Mouse (Mus musculus): ENCODE measurements at regions not wholly inside any gene's neighbourhood (a gene's known extent, or its start where the extent isn't known, plus 50 kb on each side); places are given as distances from the start of the nearest gene placed in this dataset.

- H3K36me3 ChIP-seq (ENCODE audit: insufficient read depth, low read length) = no peaks in the 10 kb centered on the region
- no peak overlapping the region for H3K27ac ChIP-seq (ENCODE audit: low read depth, low read length)
- no peaks in the 10 kb centered on the region for H3K9me3 ChIP-seq (ENCODE audit: low read length)
- WGBS = 88% methylated on average over 4 of the region's 4 CpGs
- H3K4me3 ChIP-seq (ENCODE audit: low read depth, low read length) = no peak overlapping the region
- ATAC-seq (ENCODE audit: low FRiP score) (no peak), DNase-seq (ENCODE audit: low spot score) (no peak)
- no peak for TF ChIP-seq CTCF (IDR thresholded peaks at IDR 0.05)
- H3K4me2 ChIP-seq (ENCODE audit: low read depth, low read length, poor library complexity, severe bottlenecking) = no peak overlapping the region
- H3K4me1 ChIP-seq (ENCODE audit: insufficient read depth, low read length) = no peaks in the 10 kb centered on the region
- no peaks in the 10 kb centered on the region for H3K27me3 ChIP-seq (ENCODE audit: insufficient read depth, low read length)
- H3K9ac ChIP-seq (replicated peaks; ENCODE audit: low read length, poor library complexity, severe bottlenecking) = no peak overlapping the region
These were observed 154.7 kb upstream of the Id2 start for GRCm38 (mm10) chr12:25251411-25252171.

GRCm38 (mm10) chr12:25250881-25251280, 153.9 kb upstream of the Id2 start:
- Histone ChIP-seq H3K36me3 (ENCODE audit: insufficient read depth, low read length) (no peaks in the 10 kb centered on the region), H3K9ac (replicated peaks; ENCODE audit: low read length, poor library complexity, severe bottlenecking) (no peak overlapping the region), H3K27me3 (ENCODE audit: insufficient read depth, low read length) (no peaks in the 10 kb centered on the region), H3K27ac (ENCODE audit: low read depth, low read length) (no peak overlapping the region), H3K4me3 (ENCODE audit: low read depth, low read length) (no peak overlapping the region), H3K4me2 (ENCODE audit: low read depth, low read length, poor library complexity, severe bottlenecking) (no peak overlapping the region), H3K4me1 (ENCODE audit: insufficient read depth, low read length) (no peaks in the 10 kb centered on the region), H3K9me3 (ENCODE audit: low read length) (no peaks in the 10 kb centered on the region)
- WGBS = 34% methylated on average over 3 of the region's 3 CpGs
- no peak for TF ChIP-seq CTCF (IDR thresholded peaks at IDR 0.05)
- ATAC-seq (ENCODE audit: low FRiP score) (no peak), DNase-seq (ENCODE audit: low spot score) (no peak)

GRCm38 (mm10) chr12:25248681-25249366, 151.9 kb upstream of the Id2 start:
- ATAC-seq (ENCODE audit: low FRiP score) (no peak), DNase-seq (ENCODE audit: low spot score) (peak; percentile 13)
- Histone ChIP-seq H3K27ac (ENCODE audit: low read depth, low read length) (no peak overlapping the region), H3K4me2 (ENCODE audit: low read depth, low read length, poor library complexity, severe bottlenecking) (no peak overlapping the region), H3K36me3 (ENCODE audit: insufficient read depth, low read length) (no peaks in the 10 kb centered on the region), H3K27me3 (ENCODE audit: insufficient read depth, low read length) (no peaks in the 10 kb centered on the region), H3K9ac (replicated peaks; ENCODE audit: low read length, poor library complexity, severe bottlenecking) (no peak overlapping the region), H3K4me3 (ENCODE audit: low read depth, low read length) (no peak overlapping the region), H3K9me3 (ENCODE audit: low read length) (no peaks in the 10 kb centered on the region), H3K4me1 (ENCODE audit: insufficient read depth, low read length) (no peaks in the 10 kb centered on the region)
- TF ChIP-seq CTCF (IDR thresholded peaks at IDR 0.05) = no peak
- 66% methylated on average over 13 of the region's 13 CpGs for WGBS

GRCm38 (mm10) chr12:25246566-25246965, 149.6 kb upstream of the Id2 start:
- Histone ChIP-seq H3K4me2 (ENCODE audit: low read depth, low read length, poor library complexity, severe bottlenecking) (no peak overlapping the region), H3K27ac (ENCODE audit: low read depth, low read length) (no peak overlapping the region), H3K9ac (replicated peaks; ENCODE audit: low read length, poor library complexity, severe bottlenecking) (no peak overlapping the region), H3K4me1 (ENCODE audit: insufficient read depth, low read length) (no peaks in the 10 kb centered on the region), H3K36me3 (ENCODE audit: insufficient read depth, low read length) (no peaks in the 10 kb centered on the region), H3K4me3 (ENCODE audit: low read depth, low read length) (no peak overlapping the region), H3K27me3 (ENCODE audit: insufficient read depth, low read length) (no peaks in the 10 kb centered on the region), H3K9me3 (ENCODE audit: low read length) (no peaks in the 10 kb centered on the region)
- ATAC-seq (ENCODE audit: low FRiP score) = no peak
- DNase-seq (ENCODE audit: low spot score) = no peak
- TF ChIP-seq CTCF (IDR thresholded peaks at IDR 0.05) = no peak
- 85% methylated on average over 7 of the region's 7 CpGs for WGBS

GRCm38 (mm10) chr12:25245661-25246060, 148.7 kb upstream of the Id2 start:
- DNase-seq (ENCODE audit: low spot score) (no peak), ATAC-seq (ENCODE audit: low FRiP score) (no peak)
- 89% methylated on average over 5 of the region's 5 CpGs for WGBS
- H3K9me3 ChIP-seq (ENCODE audit: low read length) = no peaks in the 10 kb centered on the region
- no peak overlapping the region for H3K27ac ChIP-seq (ENCODE audit: low read depth, low read length)
- TF ChIP-seq CTCF (IDR thresholded peaks at IDR 0.05) = no peak
- no peaks in the 10 kb centered on the region for H3K27me3 ChIP-seq (ENCODE audit: insufficient read depth, low read length)
- H3K4me3 ChIP-seq (ENCODE audit: low read depth, low read length) = no peak overlapping the region
- H3K36me3 ChIP-seq (ENCODE audit: insufficient read depth, low read length) = no peaks in the 10 kb centered on the region
- H3K4me1 ChIP-seq (ENCODE audit: insufficient read depth, low read length) = no peaks in the 10 kb centered on the region
- no peak overlapping the region for H3K4me2 ChIP-seq (ENCODE audit: low read depth, low read length, poor library complexity, severe bottlenecking)
- no peak overlapping the region for H3K9ac ChIP-seq (replicated peaks; ENCODE audit: low read length, poor library complexity, severe bottlenecking)

- no peak for TF ChIP-seq CTCF (IDR thresholded peaks at IDR 0.05)
- no peaks in the 10 kb centered on the region for H3K36me3 ChIP-seq (ENCODE audit: insufficient read depth, low read length)
- ATAC-seq (ENCODE audit: low FRiP score) (no peak), DNase-seq (ENCODE audit: low spot score) (no peak)
- no peak overlapping the region for H3K9ac ChIP-seq (replicated peaks; ENCODE audit: low read length, poor library complexity, severe bottlenecking)
- no peaks in the 10 kb centered on the region for H3K27me3 ChIP-seq (ENCODE audit: insufficient read depth, low read length)
- H3K4me1 ChIP-seq (ENCODE audit: insufficient read depth, low read length) = no peaks in the 10 kb centered on the region
- 88% methylated on average over 5 of the region's 5 CpGs for WGBS
- no peak overlapping the region for H3K4me2 ChIP-seq (ENCODE audit: low read depth, low read length, poor library complexity, severe bottlenecking)
- H3K4me3 ChIP-seq (ENCODE audit: low read depth, low read length) = no peak overlapping the region
- no peaks in the 10 kb centered on the region for H3K9me3 ChIP-seq (ENCODE audit: low read length)
- no peak overlapping the region for H3K27ac ChIP-seq (ENCODE audit: low read depth, low read length)
These were observed 148.3 kb upstream of the Id2 start for GRCm38 (mm10) chr12:25245251-25245650.

All from midbrain, postnatal 0 days (tissue).